In genomic region chr14:48052405-48052804, GRCm38 (mm10) we compare ENCODE assay signal across 14 mouse cellular contexts.
A peak's percentile ranks its signal among the peaks of the same experiment; 100 is the strongest.
DNase-seq lines count a peak whose midpoint lies in the region; ATAC-seq and TF ChIP-seq lines count a peak whose summit lies in the region.
"Had no signal": no experiment of that assay in that cellular context is flagged by ENCODE, and none has a peak within 500 bp of the region (broad histone marks: within the 10 kb centered on the region; RNA-seq: fewer than 3 reads in every experiment).

No protein-coding gene starts in this region.

- no peak overlapping the region for H3K4me3 ChIP-seq in forebrain, postnatal 0 days (ENCODE audit: low read depth, low read length)
- H3K4me3 ChIP-seq: gastrocnemius, adult 2 months; hindbrain, embryonic 13.5 days had no signal

- H3K27me3 ChIP-seq in forebrain, postnatal 0 days (ENCODE audit: insufficient read depth, low read length): no peaks in the 10 kb centered on the region
- H3K27me3 ChIP-seq: hindbrain, embryonic 13.5 days had no signal

- DNase-seq in frontal cortex, postnatal 36 days (ENCODE audit: low spot score in 2 of 2): no peak
- peak; percentile 30 to 33 for DNase-seq in left cerebral cortex, postnatal 14 days (ENCODE audit: low spot score in 2 of 2)
- no peak for DNase-seq in left cerebral cortex, postnatal 36 days (ENCODE audit: low spot score in 2 of 2)
- peak; percentile 39 for DNase-seq in brain, embryonic 18.5 days (ENCODE audit: low read depth, low spot score)
- peak; percentile 47 for DNase-seq in forebrain, postnatal 0 days
- no peak for DNase-seq in adrenal gland, adult 18-20 months (ENCODE audit: low spot score in 2 of 2)
- DNase-seq: cerebellum, adult 18-20 months; gastrocnemius, adult 2 months; kidney, adult 2 months; kidney, postnatal 25 days had no signal

- 0 out of 2 replicates have a peak, but pooled peaks cover 4% of the 10 kb centered on the region for H3K4me1 ChIP-seq in forebrain, postnatal 0 days (ENCODE audit: insufficient read depth)

- no peak for TF ChIP-seq CTCF in forebrain, postnatal 0 days (IDR thresholded peaks at IDR 0.05; ENCODE audit: low read depth)

- no peaks in the 10 kb centered on the region for H3K36me3 ChIP-seq in forebrain, postnatal 0 days (ENCODE audit: insufficient read depth)
- H3K36me3 ChIP-seq: hindbrain, embryonic 13.5 days had no signal

- peak overlapping the region; percentile 45; the same call in 1 of the 2 replicates for H3K27ac ChIP-seq in forebrain, postnatal 0 days (ENCODE audit: low read depth, low read length)
- H3K27ac ChIP-seq: gastrocnemius, adult 2 months; hindbrain, embryonic 13.5 days; macrophage had no signal

- no peaks in the 10 kb centered on the region for H3K9me3 ChIP-seq in forebrain, postnatal 0 days (ENCODE audit: low read length)
- H3K9me3 ChIP-seq: hindbrain, embryonic 13.5 days had no signal

- WGBS in forebrain, postnatal 0 days: 18% methylated on average over 7 of the region's 7 CpGs

- ATAC-seq in frontal cortex, adult (ENCODE audit: low TSS enrichment): peak; percentile 86
- ATAC-seq in forebrain, postnatal 0 days: peak; percentile 89

- H3K9ac ChIP-seq in forebrain, postnatal 0 days: no peak overlapping the region
- H3K9ac ChIP-seq: hindbrain, embryonic 13.5 days; lung, embryonic 14.5 days had no signal

- H3K4me2 ChIP-seq in forebrain, postnatal 0 days (ENCODE audit: low read depth): no peak overlapping the region
- H3K4me2 ChIP-seq: hindbrain, embryonic 13.5 days; lung, embryonic 14.5 days had no signal

- intact Hi-C loops in left cerebral cortex, postnatal 14 days (cut with DNase I): loop anchor here (2.0 kb wide), 1 partner anchor 68 kb away; the partner anchor contains the start of gene Peli2
- intact Hi-C loops in left cerebral cortex, postnatal 36 days (cut with DNase I): loop anchor here (10.0 kb wide), 1 partner anchor 138 kb away; no protein-coding TSS in a partner anchor

Comparison
In these comparisons a context has a peak if more than half of its experiments do, and no peak if none do; other contexts are left out.
1. DNase-seq: peak in left cerebral cortex, postnatal 14 days (2 of 2), brain, embryonic 18.5 days (single experiment) and forebrain, postnatal 0 days (single experiment); none in frontal cortex, postnatal 36 days (0 of 2), left cerebral cortex, postnatal 36 days (0 of 2) and adrenal gland, adult 18-20 months (0 of 2).